Mouse (Mus musculus) natural killer cell, adult 2 months (primary cell): ENCODE measurements at regions not wholly inside any gene's neighbourhood (a gene's known extent, or its start where the extent isn't known, plus 50 kb on each side); places are given as distances from the start of the nearest gene placed in this dataset.

Experiments used
- DNase-seq, 2 experiments: peaks; one replicate each; pipeline ENCODE4 v3.0.0; 2022; ENCODE audit warnings: low spot score in 2 of 2

- no peak for DNase-seq
These were observed 54.6 kb downstream of the Sox4 start for GRCm38 (mm10) chr13:28898900-28899299.

DNA sequence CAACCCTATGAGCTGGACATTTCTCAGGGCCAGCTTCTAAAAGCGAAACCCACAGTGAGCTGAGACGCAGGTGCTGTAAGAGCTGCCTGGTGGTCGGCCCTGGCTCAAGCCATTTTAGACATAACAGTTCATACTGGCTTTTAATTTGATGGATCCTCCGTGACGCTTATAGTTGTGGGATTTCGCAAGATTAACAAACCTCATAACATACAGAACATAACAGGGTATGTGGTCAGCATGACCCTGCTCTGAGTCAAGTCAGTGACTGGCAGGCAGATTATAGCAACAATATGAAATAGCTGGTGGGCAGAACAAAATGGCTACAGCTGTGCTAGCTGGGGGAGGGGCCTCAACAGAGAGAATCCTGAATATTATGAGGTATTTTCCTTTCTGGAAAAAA lies 60.6 kb downstream of the Sox4 start:
- no peak for DNase-seq

- DNase-seq, result no peak
These were observed 66.4 kb downstream of the Sox4 start for GRCm38 (mm10) chr13:28887098-28887497.

DNA sequence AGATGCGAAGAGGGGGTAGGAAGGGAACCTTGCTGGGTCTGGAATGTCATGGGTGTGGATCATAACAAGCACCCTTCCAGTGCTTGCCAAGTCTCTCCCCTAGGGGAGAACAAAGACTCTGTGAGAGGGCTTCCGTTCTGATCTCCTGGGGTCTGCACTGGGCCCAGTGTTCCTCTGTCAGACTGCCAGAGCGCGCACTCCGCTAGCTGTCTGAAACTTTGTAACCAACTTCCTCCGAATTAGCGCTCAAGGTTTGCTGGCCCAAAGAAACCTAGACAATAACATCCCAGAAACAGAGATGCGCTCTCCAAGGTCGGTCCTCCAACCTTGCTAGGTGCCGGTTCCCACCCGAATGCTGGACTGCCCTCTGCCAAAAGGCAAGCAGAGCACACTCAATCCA lies 66.8 kb downstream of the Sox4 start:
- no peak for DNase-seq

- no peak for DNase-seq
These were observed 68.2 kb downstream of the Sox4 start for GRCm38 (mm10) chr13:28885083-28886037.

- no peak for DNase-seq
These were observed 69.2 kb downstream of the Sox4 start for GRCm38 (mm10) chr13:28884191-28884820.

DNA sequence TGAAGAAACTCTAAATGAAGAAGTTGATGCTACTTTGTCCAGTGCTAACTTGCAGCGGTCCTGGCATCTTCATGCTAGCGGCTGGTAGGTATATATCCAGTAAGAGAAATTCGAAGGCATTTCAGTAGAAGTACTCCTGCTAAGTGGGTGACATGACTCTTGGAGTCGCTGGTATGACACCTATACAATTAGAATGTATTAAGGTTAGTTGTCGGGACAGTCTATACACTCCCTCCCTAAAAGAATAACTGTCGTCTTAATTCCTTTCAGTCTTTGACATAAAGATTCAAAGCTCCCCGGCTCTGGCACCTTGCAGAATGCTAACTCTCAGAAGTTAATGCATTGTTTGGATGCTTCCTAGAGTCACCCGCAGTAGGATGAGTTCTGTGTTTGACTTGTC lies 70.1 kb downstream of the Sox4 start:
- DNase-seq, result no peak

- DNase-seq, result no peak
These were observed 72.6 kb downstream of the Sox4 start for GRCm38 (mm10) chr13:28880888-28881287.

DNA sequence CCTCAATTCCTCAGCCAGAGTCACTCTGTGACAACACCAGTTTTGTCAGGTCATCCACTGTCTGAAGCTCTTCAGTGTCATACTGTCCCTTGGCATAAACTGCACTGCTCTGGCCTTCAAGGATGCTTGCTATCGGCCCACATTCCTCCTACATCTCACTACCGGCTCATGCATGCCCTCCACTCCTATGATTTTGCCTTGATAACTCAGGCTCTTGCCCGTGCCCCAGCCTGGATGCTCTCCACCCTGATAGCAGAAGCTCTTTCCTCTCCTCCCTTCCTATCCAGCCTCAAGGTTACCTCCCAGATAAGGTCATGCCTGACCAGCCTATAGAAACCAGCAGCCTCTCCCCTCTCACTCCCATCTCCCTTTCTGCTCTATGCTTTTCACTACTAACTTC lies 74.8 kb downstream of the Sox4 start:
- DNase-seq, result no peak

DNA sequence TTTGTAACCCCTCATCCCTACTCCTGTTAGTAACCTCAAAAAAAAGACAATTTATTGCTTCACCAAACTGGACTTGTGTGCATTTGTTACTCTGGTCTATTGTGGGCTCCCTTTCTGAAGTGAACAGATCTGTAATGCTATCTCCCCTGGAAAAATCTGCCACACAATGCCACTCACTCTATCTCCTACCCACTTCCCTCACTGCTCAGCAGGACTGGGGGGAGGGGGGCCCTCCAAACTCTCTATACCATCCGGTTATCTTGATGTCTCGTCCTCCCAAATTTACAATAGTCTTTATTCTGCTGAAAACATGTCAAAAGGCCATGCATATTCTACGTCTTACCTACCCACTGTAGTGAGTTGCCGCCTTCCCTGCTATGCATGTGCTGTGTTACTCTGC lies 76.7 kb downstream of the Sox4 start:
- no peak for DNase-seq

- no peak for DNase-seq
These were observed 82.8 kb downstream of the Sox4 start for GRCm38 (mm10) chr13:28870681-28871080.

DNA sequence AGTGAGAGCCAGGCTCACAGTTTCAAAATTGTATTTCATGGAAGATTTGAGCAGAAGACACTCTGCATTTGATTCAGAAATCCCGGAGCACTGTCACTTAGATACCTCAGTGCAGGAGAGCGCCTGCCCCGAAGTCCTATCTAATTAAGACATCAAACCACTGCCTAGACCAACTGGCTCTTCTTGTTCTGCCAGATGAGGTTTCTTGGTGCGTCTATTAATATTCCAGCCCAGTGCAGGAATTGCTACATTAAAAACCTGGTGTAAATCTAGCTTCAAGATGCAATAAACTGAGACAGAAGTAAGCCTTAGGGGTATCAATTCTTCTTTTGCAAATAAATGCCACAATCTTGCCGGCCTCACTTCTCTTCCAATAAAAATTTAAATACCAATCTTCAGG lies 86.3 kb downstream of the Sox4 start:
- DNase-seq, result no peak

GRCm38 (mm10) chr13:28866686-28867085 lies 86.8 kb downstream of the Sox4 start:
- no peak for DNase-seq

DNA sequence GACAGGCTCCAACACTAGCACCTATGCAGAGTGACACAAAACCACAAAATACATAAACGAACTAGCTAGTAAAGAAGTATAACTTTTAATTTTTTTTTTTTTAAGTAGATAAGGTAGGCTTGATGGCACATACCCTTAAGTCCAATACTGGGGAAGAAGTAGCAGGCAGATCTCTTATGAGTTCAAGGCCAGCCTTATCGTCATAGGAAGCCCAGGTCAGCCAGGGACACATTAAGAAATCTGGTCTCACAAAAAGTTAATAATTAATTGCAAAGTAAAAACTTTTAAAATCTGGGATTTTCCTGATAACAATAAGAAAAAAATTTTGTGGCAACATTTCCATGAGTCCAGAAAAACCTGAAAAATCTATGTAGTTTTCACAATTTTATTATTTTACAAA lies 92.9 kb downstream of the Sox4 start:
- DNase-seq, result no peak

GRCm38 (mm10) chr13:28859829-28860427 lies 93.6 kb downstream of the Sox4 start:
- no peak for DNase-seq

DNA sequence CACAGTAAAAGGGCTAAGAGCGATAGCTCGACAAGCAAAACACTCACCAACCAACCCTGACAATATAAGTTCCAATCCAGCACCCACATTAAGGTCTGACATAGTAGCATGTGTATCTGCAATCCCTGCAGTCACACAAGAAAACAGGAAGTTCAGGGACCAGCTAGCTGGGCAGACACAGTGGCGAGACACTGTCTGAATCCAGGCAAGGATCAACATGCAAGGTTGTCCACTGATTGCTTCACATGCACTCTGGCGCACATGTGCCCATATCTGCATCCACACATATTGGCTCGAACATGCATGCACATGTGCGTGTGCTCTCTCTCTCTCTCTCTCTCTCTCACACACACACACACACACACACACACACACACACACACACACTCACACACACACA lies 95.5 kb downstream of the Sox4 start:
- no peak for DNase-seq

GRCm38 (mm10) chr13:28857201-28857600 lies 96.3 kb downstream of the Sox4 start:
- no peak for DNase-seq

- DNase-seq, result no peak
These were observed 97.0 kb downstream of the Sox4 start for GRCm38 (mm10) chr13:28856472-28856871.

GRCm38 (mm10) chr13:28854247-28854646 lies 99.3 kb downstream of the Sox4 start:
- DNase-seq, result no peak

DNA sequence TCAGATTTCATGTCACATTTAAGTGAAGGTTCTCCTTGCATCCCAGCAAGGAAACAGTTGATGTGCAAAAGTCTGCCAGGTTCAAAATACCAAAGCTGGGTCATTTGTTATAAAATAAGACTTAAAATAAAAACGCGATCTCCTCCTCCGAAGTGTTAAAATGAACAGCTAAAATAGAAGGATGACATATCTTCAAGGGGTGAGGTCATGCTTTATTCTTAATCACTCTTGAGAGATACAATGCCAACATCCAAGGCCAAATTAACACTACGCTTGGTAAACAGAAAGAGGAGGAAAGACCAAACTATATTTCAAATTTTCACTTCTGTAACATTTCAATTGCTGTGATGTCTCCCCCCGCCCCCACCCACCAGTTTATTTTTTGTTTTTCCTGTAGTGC lies 105.2 kb downstream of the Sox4 start:
- DNase-seq, result no peak

- no peak for DNase-seq
These were observed 106.0 kb downstream of the Sox4 start for GRCm38 (mm10) chr13:28847478-28847877.

GRCm38 (mm10) chr13:28844495-28844894 lies 109.0 kb downstream of the Sox4 start:
- no peak for DNase-seq

GRCm38 (mm10) chr13:28842811-28843210 lies 110.7 kb downstream of the Sox4 start:
- no peak for DNase-seq
